Comparison of ENCODE assay signal across 24 mouse cellular contexts in the genomic region with DNA sequence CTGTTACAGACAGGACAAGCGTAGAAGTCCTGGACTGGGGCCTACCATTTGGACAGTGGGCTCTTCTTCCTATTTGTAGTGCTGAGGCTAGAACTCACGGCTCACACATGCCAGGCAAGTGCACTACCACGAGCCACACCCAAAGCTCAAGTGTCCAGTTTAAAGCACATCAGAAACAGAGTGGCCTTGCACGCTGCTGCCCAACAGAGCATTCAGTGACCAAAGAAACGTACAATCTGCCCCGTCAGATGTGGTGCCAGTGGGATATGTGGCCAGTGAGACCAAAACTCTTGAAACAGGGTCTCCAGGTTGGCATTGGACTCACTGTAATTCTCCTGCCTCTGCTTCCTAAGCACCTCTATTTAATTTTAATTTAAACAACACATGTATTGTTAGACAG. TPM values are rescaled to one million over a fixed set of nuclear protein-coding genes. Genes with fewer than 3 reads are reported as not detected.
"Had no signal": no experiment of that assay in that cellular context is flagged by ENCODE, and none has a peak within 500 bp of the region (broad histone marks: within the 10 kb centered on the region; RNA-seq: fewer than 3 reads in every experiment).

No protein-coding gene starts in this region.

- H3K27me3 ChIP-seq: lung, embryonic 15.5 days; megakaryocyte, embryonic 14.5 days; midbrain, embryonic 13.5 days; midbrain, embryonic 15.5 days; neural tube, embryonic 13.5 days; neural tube, embryonic 15.5 days had no signal

- DNase-seq: lung, adult 2 months; lung, postnatal 14 days; lung, postnatal 36 days; retina, postnatal 1 day; right cerebral cortex, adult 18-20 months; right cerebral cortex, postnatal 25 days; right cerebral cortex, postnatal 4 days; spleen, adult 18-20 months; thymus, adult 18-20 months; thymus, postnatal 14 days; thymus, postnatal 36 days had no signal

- H3K4me3 ChIP-seq: lung, embryonic 15.5 days; megakaryocyte, embryonic 14.5 days; midbrain, embryonic 13.5 days; midbrain, embryonic 15.5 days; neural tube, embryonic 13.5 days; neural tube, embryonic 15.5 days had no signal

- ATAC-seq: lung, postnatal 0 days; midbrain, embryonic 13.5 days; midbrain, embryonic 15.5 days had no signal

- H3K4me1 ChIP-seq: lung, embryonic 15.5 days; midbrain, embryonic 13.5 days; midbrain, embryonic 15.5 days; neural tube, embryonic 13.5 days; neural tube, embryonic 15.5 days had no signal

- H3K9me3 ChIP-seq: lung, embryonic 15.5 days; megakaryocyte, embryonic 14.5 days; midbrain, embryonic 13.5 days; midbrain, embryonic 15.5 days; neural tube, embryonic 13.5 days; neural tube, embryonic 15.5 days had no signal

- H3K36me3 ChIP-seq: midbrain, embryonic 15.5 days had no signal

- H3K27ac ChIP-seq: lung, embryonic 15.5 days; macrophage; midbrain, embryonic 13.5 days; midbrain, embryonic 15.5 days; neural tube, embryonic 13.5 days; neural tube, embryonic 15.5 days had no signal

- H3K9ac ChIP-seq: lung, embryonic 15.5 days; midbrain, embryonic 13.5 days; midbrain, embryonic 15.5 days; neural tube, embryonic 13.5 days; neural tube, embryonic 15.5 days had no signal

- H3K4me2 ChIP-seq: lung, embryonic 15.5 days; midbrain, embryonic 11.5 days; midbrain, embryonic 13.5 days; midbrain, embryonic 15.5 days; neural tube, embryonic 13.5 days; neural tube, embryonic 15.5 days had no signal

RNA-seq across cellular contexts. Expression of a gene that starts 12.3 kb away (rescaled TPM):
- total RNA-seq: megakaryocyte progenitor cell, adult 5-6 weeks had no signal
- polyA plus RNA-seq: macrophage; stomach, embryonic 14.5 days had no signal

RNA-seq across cellular contexts. Expression of a gene that starts 36.0 kb away (rescaled TPM):
- total RNA-seq: megakaryocyte progenitor cell, adult 5-6 weeks; midbrain, postnatal 0 days had no signal
- polyA plus RNA-seq: lung, embryonic 15.5 days; midbrain, embryonic 11.5 days; midbrain, embryonic 13.5 days; midbrain, embryonic 15.5 days; neural tube, embryonic 11.5 days; stomach, embryonic 14.5 days had no signal
